Mouse (Mus musculus): Measurements from ENCODE around the gene Rabgap1l.
A peak's percentile ranks its signal among the peaks of the same experiment; 100 is the strongest.

Gene Rabgap1l

DNA sequence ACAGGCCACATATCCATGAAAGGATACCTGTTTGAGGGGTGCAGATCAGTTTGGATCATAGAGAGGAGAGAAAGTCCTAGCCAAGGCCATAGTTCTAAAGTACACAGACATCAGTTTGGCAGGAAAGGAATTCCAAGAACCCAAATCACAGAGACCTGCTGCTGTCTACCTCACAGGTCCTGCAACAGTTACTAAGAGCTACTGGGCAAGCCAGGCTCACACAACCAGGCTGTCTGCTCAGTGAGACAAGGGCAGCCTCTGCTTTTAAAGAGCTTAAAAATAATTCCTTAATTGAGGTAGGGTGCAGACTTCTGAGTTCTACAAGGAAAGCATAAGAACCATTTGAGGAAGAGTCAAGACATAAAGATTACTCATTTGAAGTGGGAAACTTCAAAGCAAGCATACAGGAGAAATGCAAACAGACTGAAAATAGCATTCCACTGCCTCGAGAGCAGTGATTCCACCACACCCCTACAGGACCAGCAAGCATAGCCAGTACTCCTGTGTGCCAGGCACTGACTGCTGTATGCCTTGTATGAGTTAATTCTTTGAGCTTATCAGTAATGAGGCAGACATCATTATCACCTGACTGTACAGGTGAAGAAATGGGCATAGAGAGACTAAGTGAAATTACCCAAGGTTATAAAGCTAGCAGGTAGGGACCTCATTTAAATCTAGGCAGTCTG is 521.6 kb downstream of the Rabgap1l start:
- no peak for DNase-seq

DNA sequence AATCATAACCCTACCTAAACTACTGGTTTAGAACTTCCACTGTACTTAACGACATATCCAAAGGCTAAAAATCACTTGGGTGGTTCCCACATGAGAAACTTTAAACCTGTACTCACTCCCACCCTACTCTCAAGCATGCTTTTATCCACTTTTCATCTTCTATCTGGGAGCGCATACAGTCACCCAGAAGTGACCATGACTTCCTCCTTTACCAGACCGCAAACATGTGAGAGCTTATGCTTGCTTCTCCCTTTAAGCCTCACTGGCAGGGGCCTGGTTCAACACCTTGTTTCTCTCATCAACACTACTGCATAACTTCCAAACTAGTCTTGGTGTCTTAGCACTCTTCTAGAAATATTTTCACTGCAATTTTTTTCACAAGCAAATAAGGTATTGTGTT is 524.7 kb downstream of the Rabgap1l start:
- DNase-seq, result no peak

DNA sequence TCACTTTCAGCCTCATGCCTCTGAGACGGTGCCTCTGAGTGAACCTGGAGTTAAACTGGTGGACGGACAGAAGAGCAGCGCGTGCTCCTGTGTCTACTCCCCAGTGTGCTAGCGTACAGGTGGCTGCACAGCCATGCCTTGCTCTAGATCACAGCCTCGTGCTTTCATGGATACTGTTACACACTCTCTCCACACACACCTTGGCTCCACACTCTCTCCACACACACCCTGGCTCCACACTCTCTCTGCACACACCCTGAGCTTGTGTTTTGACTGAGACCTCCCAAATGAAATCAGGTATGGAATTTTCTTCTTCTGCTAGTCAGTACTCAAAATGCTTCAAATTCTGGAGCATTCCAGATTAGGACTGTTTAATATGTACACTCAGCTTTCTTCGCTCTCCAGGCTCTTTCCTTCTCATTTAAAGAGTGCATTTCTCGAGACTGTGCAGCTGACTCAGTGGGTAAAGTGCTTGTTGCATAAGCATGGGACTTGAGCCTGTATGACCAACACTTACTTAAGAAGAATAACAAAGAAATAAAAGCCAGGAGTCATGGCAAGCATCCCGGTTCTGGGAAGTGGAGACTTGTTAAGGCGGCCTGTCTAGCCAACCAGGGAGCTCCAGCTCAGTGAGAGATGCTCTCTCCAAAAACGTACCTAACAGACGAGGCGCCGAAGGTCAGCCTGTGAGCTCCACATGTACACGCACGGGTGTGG is 529.2 kb downstream of the Rabgap1l start:
- DNase-seq, result peak; percentile 80

DNA sequence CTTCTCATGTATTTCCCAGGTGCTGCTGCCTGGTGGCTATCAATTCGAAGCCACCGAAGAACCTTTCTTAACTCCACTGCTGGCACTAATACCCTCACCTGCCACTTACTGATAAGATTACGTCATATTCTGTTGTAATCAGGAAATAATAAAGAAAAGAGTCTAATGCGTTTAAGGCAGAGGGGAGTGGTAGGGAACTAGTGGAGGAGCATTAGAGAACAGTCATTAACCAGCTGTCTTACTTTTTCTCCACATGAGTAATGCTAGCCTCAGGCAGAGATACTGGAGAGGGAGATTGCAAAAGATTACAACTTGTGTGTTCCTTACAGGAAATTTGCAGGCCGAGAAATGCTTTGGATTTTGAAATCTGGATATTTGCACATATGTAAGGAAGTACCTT is 530.0 kb downstream of the Rabgap1l start:
- no peak for DNase-seq

DNA sequence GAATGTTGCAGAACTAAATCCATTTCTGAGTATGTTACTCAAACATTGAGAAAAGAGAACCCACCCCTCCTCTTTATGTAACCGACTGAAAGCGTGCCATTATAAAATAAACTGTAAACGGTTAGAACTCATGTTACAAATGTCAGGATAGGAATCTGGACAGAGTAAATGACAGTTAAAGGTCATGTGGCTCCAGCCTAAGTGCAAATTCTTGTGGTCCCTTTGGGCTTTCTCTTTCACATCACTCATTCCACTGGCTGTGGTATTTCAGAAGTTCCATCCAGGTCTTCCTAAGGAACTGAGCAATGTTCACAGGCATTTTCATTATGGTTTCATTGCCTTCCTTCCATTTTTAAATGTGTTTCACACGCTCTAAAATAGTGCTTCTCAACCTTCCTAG is 530.6 kb downstream of the Rabgap1l start:
- DNase-seq, result no peak

DNA sequence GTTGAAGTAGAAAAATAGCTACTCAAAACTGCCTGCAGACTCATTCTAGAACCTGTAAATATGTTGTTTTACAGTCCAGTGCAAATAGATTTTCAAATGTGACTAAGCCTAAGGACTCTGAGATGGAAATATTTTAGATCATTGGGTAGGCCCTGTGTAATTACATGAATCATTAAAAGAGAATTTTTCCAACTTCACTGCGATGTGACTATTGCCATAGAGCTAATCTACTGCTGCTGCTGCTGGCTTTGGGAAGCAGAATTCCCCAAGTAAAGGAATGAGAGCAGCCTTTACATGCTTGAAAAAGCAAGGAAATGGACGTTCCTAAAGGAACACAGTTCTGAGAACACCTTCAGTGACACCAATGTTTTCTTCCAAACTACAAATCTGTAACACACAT is 531.2 kb downstream of the Rabgap1l start:
- DNase-seq, result no peak

DNA sequence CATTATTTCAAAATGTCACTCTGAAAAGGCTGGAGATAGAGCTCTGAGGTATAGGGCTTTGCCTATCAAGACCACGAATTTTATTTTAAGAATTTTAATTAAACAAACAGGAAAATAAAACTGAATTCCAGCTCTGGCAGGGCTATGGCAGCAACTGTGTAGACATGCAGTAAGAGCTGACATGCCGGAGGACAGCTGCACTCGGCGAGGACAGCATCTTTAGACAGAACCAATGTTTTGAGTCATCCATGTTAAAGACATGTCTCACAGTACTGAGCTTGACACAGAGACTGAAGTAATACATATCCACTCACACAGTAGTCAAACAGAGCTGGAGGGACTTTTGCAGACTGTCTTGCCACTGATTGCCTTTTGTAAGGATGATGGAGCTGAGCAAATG is 532.4 kb downstream of the Rabgap1l start:
- no peak for DNase-seq

DNA sequence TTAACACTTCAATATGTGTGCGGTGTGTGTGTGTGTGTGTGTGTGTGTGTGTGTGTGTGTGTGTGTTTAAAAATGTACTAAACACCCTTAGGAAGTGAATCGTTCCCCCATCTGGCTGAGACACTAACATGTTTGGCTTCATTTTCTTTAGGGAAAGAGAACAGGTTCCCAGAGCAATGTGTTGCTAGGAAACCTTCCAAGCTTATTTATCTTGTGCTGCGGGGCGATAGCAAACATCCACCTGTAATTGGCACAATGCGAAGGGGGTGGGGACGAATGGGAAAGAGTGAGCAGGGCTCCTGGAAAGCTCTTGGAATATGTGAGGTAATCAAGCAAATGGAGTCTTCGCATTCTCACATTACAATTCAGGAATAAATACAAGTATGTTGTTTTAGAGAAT is 533.1 kb downstream of the Rabgap1l start:
- DNase-seq, result peak; percentile 32

DNA sequence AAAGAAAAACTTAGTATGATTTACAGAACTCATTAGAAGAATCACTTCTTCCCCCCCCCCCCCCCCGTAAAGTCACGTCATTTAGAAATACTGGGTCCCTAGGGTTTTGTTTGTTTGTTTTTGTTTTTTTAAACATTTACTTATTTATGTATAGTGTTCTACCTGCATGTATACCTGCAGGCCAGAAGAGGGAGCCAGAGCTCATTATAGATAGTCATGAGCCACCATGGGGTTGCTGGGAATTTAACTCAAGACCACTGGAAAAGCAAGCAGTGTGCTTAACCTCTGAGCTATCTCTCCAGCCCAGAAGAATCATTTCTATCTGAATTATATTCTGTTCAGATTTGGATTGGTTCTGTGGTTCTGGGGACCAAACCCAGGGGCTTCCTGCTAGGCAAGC is 539.9 kb downstream of the Rabgap1l start:
- no peak for DNase-seq

DNA sequence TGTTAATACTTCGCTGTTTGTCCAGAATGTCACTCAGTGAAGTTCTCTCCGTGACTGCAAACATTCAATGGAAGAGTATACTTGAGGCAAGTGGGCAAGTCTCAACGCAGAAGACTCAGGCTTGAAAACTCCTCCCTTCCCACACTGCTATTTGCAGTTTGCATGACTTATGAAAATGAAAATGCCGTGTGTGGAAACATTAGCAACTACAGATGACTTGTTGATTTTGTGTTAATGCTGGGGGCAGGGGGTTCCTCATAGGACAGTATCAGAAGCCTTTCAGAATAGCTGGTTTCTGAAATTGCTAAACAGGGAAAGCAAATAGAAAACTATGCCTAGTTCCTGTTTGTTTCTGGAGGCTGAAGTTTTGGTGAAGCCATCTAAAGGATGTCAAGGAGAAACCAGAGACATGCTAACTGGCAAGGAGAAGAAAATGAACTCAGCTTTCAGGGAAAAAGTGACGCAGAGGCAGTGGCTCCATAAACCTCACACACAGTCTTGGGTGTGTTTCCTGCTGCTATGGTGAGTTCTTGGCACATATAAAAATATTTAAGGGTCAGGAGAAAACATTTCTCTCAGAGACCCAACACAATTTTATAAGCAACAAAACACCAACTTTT is 541.5 kb downstream of the Rabgap1l start:
- no peak for DNase-seq

DNA sequence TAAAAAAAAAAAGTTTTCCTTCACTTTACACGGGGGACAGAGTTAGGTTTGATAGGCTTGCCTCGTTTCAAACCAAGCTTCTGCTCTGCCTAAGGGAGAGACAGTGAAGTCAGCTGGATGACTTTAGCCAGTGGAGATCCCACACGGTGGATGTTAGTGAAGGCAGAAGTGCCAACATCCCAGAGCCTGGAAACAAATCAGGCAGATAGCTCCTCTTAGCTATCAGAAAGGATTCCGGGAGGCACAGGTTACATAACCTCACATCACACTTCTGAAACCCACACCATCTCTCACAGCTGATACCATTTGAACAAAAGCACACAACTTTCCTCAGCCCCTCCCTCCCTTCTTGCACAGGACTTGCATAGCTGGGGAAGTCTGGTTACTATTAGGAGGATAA is 542.2 kb downstream of the Rabgap1l start:
- DNase-seq, result no peak

DNA sequence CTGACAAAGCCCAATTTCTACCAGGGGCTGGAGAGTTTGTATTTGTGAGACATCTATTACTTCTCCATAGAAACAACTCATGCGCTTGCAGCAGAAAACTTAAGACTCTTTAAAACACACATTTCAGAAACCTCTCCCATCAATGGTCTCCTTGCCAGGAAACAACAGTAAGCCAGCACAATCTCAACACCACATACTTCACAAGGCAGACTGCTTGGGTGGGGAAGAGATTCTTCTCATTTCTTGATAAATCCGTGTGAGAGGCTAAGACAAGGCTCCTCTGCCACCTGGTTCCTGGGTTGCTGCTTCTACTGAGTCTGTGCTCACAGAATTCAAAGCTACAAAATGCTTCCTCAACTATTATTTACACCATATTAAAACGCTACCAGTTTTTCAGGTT is 543.2 kb downstream of the Rabgap1l start:
- no peak for DNase-seq

DNA sequence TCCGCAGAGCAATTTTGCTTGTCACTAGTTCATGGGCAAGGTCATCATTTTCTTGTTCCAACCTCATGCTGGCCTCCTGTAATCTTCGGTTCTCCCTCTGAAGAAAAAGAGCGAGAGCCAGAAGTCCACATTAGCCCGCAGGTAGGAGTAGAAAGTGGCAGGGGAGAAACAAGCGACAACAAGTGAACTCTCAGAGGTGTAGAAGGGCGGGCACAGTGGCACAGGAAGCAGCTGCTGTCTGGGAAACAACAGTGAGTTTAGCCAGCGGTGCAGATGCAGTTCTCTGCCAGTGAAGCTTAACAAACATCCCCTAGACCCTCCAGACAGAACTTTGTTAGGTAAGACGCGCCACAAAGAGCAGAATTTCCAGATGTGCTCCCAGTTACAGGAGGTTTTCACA is 545.5 kb downstream of the Rabgap1l start:
- no peak for DNase-seq

DNA sequence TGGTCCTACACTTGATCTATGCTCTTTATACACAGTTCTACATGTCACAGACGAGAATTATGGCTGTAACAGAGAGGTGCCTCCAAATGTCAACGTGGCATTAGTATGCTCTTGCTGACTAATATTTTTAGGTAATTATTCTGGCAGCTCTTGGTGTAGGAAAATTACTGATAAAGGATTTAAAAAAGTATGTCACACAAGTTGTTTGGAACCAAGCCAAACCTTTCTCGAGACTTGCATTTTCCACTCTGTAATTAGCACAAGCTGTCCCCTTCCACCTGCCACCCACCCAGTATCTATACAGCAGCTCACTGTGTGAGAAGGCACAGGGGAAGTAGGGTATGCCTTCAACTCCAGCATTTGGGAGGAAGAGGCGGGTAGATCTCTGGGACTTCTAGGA is 546.2 kb downstream of the Rabgap1l start:
- DNase-seq, result no peak

DNA sequence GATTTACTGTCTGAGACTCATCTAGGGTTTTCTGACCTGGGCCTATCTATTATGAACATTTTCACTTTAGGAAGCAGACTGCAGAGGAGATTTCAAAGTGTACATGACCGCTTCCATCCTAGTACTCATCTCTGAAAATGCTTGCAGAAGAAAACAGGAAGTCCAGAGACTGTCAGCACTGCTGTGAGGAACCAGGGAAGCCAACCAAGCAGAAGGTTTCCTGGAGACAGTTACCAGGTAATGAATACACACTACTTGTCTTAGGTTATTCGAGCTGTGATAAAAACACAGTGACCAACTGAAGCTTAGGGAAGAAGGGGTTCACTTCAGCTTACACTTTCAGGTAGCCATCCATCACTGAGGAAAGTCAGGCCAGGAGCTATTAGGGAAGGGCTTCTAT is 547.1 kb downstream of the Rabgap1l start:
- no peak for DNase-seq

DNA sequence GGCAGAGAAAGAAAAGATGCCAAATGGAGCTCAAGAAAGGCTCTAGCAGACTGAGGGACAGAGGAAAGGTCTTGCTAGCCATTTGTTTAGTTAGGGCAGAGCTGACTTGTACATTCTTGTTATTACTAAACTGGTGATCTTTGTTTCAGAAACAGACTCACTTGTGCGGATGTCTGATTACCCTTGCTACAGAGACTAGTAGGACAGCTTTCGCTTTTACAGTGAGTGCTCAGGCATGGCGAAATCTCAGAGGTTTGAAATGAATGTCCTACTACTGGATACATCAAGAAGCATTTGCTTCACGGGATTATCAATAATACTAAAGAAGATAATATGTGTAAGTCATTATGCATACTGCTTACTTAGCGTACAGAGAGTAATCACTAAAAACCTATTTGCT is 548.3 kb downstream of the Rabgap1l start:
- DNase-seq, result no peak

DNA sequence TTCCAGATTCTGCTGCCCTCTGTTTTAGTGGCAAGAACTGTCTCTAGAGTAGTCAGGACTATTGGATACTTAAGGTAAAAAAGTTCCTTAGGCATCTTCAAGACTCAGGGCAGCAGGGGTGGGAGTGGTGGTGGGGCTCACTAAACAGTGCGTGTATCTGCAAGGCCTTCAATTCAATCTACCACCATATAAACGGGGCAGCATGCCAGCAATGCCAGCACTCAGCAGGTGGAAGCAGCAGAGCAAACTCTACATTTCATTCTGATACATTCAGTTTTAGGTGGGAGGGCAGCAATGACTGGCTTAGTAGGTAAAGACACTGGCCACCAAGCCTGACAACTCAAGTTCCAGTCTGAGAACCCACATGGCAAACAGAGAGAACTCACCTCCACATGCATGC is 552.9 kb downstream of the Rabgap1l start:
- DNase-seq, result no peak

DNA sequence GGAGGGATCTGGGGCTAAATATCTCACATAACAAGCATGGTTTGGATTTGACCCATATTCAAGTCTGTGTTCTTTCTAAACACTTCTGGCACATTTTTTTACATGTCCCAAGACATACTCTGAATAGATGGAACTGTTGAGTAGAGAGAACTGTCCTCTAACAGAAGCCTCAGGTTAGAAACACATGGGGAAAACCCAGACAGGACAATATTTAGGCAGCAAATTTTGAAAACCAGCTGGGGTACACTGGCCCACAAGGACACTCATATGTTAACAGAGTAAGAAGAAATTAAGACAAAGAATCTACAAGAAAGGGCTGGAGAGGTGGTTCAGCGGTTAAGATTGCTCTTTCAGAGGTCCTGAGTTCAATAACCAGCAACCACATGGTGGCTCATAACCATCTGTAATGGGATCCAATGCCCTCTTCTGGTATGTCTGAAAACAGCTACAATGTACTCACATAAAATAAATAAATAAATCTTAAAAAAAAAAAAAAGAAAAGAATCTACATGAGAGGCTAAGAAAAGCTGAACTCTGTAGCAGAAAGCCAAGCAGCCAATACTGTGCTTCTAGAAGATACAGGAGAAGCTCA is 554.1 kb downstream of the Rabgap1l start:
- DNase-seq, result no peak

DNA sequence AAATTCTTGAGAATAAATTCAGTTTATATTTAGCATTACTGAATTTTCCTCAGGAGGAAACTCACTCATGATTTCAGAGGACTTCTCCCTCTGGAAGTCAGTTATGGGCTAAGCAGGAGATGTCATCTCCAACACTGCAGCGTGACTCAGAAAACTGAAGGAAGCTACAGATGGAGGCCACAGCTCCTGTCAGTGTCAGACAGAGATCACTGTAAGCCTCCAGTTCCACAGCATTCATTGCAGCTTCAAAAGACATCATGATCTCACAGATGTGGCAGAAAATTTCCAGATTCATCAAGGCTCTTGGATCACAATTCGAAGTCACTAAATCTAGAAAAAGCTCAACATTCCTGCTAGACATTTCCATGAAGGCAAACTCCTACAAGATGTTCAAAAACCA is 555.0 kb downstream of the Rabgap1l start:
- DNase-seq, result no peak

DNA sequence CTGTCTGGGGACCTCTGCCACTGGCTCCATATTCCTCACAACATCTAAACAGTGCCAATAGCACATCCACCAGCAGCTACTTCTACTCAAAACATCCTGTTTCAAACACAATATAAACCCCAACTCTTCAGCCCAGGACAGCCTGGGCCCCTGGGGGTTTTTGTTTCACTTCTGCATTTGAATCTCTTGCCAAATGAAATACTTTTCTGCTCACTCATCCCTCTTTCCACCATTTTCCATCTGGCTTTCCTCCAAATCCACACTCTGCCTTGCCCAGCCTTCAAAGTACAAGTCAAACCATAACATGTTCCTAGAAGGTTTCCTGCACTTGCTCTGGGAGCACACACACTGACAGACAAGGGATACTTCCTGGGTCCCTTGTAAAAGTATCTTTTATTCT is 559.1 kb downstream of the Rabgap1l start:
- no peak for DNase-seq

DNA sequence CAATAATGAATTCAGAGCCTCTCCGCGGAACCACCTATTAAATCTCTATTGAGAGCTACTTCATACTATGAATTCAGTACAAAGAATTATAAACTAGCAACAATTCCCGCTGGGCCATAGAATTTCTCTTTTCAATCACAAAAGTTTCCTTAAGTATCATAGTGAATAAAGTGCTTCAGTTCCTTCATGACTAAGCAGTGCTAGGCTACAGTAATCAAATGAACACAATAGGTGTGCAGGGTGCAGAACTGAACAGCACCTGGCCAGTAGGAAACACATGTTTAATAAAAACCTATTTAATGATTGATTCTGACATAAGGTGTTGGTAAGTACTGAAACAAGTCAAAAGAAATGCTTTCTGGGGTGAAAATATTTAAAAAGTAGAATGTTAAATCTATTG is 560.9 kb downstream of the Rabgap1l start:
- no peak for DNase-seq

DNA sequence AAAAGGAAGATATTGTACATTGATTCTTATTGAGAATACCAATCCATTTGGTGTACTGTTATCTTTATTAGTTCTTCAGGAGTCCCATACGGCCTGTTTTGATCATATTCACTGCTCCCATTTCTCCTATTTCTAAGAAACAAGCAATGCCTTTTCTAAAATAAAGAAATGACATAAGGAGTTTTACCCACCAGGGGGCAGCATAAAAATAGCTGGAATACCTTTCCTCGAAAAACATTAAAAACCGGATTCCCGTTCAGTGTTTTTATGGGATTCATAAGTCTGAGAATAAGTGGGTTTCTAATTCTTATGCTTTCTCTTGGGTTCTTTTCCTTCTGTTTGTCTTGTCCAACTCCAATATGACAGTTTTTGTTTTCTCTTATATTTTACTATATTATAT is 562.0 kb downstream of the Rabgap1l start:
- peak; percentile 63 for DNase-seq

DNA sequence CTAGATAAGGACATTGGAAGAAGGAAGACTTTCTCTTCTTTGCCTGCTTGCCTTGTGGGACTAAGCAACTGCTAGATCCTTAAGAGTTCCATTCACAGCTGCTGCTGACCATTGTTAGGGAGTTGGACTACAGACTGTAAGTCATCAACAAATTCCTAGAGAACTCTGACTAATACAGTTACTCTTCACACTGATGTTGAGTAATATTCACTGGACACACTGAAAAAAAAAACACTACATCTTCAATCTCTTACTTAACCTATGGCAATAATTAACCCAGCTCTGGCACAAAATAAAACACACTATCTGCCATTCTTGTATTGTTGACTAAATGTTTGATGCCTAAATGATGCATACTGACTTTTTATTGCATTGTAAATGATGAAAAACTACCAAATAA is 565.2 kb downstream of the Rabgap1l start:
- DNase-seq, result no peak

DNA sequence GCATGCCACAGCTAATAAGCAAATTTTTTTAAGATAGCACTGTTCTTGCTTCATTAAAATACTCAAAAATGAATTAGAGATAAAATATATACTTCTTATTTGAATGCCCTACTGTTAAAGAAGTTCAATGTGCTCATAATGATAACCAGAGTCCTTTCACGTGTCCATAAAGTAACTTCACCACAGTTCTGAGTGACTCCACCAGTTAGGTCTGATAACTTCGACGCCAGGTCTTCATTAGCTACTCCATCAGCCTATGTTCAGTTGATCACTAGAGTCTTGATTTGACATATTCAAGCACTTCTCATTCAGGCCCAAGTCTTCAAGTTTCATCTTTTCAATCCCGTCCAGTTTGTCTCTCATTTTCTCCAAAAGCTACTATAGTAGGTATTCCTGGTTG is 565.8 kb downstream of the Rabgap1l start:
- no peak for DNase-seq
